Mouse (Mus musculus) hindbrain, embryonic 12.5 days (tissue): ENCODE data around the gene Slc35g3. TPM values are rescaled to one million over a fixed set of nuclear protein-coding genes. Genes with fewer than 3 reads are reported as not detected.
"Not testable (repeated sequence)": the region's sequence is repeated elsewhere in the genome, so short reads cannot be mapped to it uniquely, and the experiment has no call there.

Experiments
- ATAC-seq: fragments of 200-750 bp; cut with Nextera tagmentation; 2 replicates; pipeline ENCODE4 v1.8.0; 2017; ENCODE audit warnings: moderate TSS enrichment; ENCODE audit not compliant: low FRiP score
- H3K27ac ChIP-seq: fragments of 300-500 bp; sonication (generic); 2 replicates; pipeline ENCODE4 v1.5.1; 2016; ENCODE audit warnings: mild to moderate bottlenecking
- H3K27me3 ChIP-seq: fragments of 300-500 bp; sonication (generic); 2 replicates; pipeline ENCODE4 v1.6.1; 2016; ENCODE audit warnings: mild to moderate bottlenecking
- H3K36me3 ChIP-seq: fragments of 300-500 bp; sonication (generic); 2 replicates; pipeline ENCODE4 v1.6.1; 2016; ENCODE audit warnings: mild to moderate bottlenecking
- H3K4me1 ChIP-seq: fragments of 300-500 bp; sonication (generic); 2 replicates; pipeline ENCODE4 v1.6.1; 2016
- H3K4me2 ChIP-seq: fragments of 300-500 bp; sonication (generic); replicated peaks from 2 replicates; pipeline ENCODE4 v1.6.1; 2016; ENCODE audit warnings: mild to moderate bottlenecking
- H3K4me3 ChIP-seq: fragments of 300-500 bp; sonication (generic); 2 replicates; pipeline ENCODE4 v1.5.1; 2016; ENCODE audit warnings: mild to moderate bottlenecking
- H3K9ac ChIP-seq: fragments of 300-500 bp; sonication (generic); 2 replicates; pipeline ENCODE4 v1.6.1; 2016; ENCODE audit warnings: mild to moderate bottlenecking, moderate library complexity
- H3K9me3 ChIP-seq: fragments of 300-500 bp; sonication (generic); replicated peaks from 2 replicates; pipeline ENCODE4 v1.6.1; 2016; ENCODE audit warnings: mild to moderate bottlenecking
- WGBS: fragments of 180-500 bp; shearing (Covaris S2); methylation state at CpG from one replicate; pipeline ENCODE4 v1.1.7; 2016; 5-methylcytosine and 5-hydroxymethylcytosine counted together
- polyA plus RNA-seq: library from polyadenylated mRNA; unstranded; fragments of >200 nt; fragmentation: Nextera tagmentation; extraction: Ambion mirVana; gene quantifications from 2 replicates; pipeline ENCODE4 v1.2.1, GENCODE M21; 2016

Gene Slc35g3
- polyA plus RNA-seq, 1 experiment from 2014 or later = 0.61 TPM

DNA sequence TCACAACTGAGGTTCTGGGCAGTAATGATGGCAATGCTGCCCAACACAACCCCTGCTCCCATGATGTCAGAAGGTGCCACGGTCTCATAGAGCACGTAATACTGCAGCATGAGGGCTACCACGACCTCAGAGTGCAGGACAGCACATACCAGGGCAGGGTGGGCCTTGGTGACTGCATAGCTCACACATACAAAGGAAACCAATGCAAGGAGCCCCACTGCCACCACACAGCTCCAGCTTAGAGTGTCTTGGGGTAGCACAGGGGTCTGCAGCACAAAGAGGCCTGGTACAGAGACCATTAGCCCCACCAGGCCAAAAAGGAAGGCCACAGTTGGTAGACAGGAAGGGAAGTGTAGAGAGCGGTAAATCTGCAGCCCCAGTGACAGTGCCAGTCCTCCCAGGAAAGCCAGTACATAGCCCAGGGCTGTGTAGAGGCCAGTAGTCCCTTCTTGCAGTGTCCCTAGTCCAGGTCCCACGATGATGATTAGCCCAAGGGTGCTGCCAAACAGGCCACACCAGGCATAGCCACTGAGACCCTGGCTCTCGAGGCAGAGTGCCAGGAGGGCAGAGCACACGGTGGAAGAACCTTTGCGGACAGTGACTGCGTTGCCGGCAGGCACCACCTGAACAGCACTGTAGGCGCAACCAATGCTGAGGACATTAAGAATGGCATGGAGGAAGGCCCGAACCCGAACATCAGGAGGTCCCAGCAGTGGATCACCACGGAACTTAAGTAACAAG, 1.4 kb downstream of the Slc35g3 start:
- peaks cover 34% of the 10 kb centered on the region for H3K4me1 ChIP-seq
- H3K9ac ChIP-seq = peak overlapping the region; percentile 81
- peak overlapping the region; percentile 52; the same call in 1 of the 2 replicates for H3K4me3 ChIP-seq
- peak overlapping the region; percentile 98 for H3K27ac ChIP-seq
- no peak for ATAC-seq
- H3K27me3 ChIP-seq = no peaks in the 10 kb centered on the region
- H3K4me2 ChIP-seq = peak overlapping the region; percentile 76
- H3K9me3 ChIP-seq = no peaks in the 10 kb centered on the region
- no peaks in the 10 kb centered on the region for H3K36me3 ChIP-seq
- 85% methylated on average over 14 of the region's 14 CpGs for WGBS

DNA sequence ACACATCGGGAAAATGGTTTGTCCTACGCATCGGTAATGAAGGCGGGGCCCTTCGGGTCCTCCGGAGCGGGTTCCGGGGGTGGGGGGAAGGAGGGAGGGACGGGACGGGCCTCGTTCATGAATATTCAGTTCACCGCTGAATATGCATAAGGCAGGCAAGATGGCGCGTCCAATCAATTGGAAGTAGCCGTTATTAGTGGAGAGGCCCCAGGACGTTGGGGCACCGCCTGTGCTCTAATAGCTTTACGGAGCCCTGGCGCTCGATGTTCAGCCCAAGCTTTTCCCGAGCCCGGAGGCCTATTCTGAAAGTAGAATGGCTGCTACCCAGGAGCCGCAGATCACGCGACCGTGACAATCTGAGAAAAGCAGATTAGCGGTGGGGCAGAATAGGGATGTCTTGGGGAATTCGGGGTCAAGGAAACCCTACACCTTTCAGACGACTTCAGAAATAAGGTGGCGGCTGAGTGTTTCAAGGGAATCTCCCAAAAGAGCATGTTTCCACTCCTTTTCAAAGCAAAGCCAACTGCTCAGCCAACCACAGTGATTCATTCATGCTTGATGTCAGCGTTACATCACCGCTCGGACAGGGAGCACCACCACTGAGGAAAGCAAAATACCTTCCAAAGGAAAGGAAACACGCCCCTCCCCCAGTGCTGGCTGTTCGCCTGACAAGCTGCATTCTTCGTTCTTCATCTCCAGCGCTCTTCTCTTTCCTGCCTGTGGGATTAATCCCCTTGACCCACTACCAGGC, 2.6 kb downstream of the Slc35g3 start:
- H3K9me3 ChIP-seq = no peaks in the 10 kb centered on the region
- peaks cover 40% of the 10 kb centered on the region for H3K4me1 ChIP-seq
- ATAC-seq = peak; percentile 91
- peak overlapping the region; percentile 76 for H3K4me2 ChIP-seq
- H3K36me3 ChIP-seq = no peaks in the 10 kb centered on the region
- no peaks in the 10 kb centered on the region for H3K27me3 ChIP-seq
- peak overlapping the region; percentile 81 for H3K9ac ChIP-seq
- peak overlapping the region; percentile 98 for H3K27ac ChIP-seq
- H3K4me3 ChIP-seq = peak overlapping the region; percentile 52
- WGBS = under 1% methylated on average over 37 of the region's 37 CpGs

DNA sequence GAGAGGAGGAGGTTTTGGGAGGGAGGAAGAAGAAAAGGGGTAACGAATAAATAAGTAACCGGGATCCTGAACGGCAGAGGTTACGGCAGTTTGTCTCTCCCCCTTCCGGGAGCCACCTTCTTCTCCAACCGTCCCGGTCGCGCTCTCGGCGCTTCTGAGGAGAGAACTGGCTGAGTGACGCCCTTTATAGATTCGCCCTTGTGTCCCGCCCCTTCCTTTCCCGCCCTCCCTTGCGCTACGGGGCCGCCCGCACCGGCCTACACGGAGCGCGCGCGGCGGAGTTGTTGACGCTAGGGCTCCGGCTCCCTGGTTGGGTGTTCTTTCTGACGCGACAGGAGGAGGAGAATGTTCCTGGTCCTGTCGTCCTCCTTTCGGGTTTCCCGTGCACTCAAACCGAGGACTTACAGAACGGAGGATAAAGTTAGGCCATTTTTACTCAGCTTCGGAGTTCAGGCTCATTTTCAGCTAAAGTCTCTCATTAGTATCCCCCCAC, 3.2 kb downstream of the Slc35g3 start, which contains the start of gene Polr2a:
Polr2a (minus strand) TSS at position 160 of the 493 bp plus-strand sequence.
- Histone ChIP-seq H3K9ac (peak within 1 kb of the TSS; percentile 81), H3K9me3 (no peaks in the 10 kb centered on the region), H3K4me3 (peak within 1 kb of the TSS; percentile 52), H3K36me3 (no peaks in the 10 kb centered on the region), H3K4me1 (peaks cover 44% of the 10 kb centered on the region), H3K27ac (peak within 1 kb of the TSS; percentile 98), H3K27me3 (no peaks in the 10 kb centered on the region), H3K4me2 (peak within 1 kb of the TSS; percentile 76)
- WGBS = 0% methylated on average over 33 of the region's 36 CpGs
- peak; percentile 97 for ATAC-seq

DNA sequence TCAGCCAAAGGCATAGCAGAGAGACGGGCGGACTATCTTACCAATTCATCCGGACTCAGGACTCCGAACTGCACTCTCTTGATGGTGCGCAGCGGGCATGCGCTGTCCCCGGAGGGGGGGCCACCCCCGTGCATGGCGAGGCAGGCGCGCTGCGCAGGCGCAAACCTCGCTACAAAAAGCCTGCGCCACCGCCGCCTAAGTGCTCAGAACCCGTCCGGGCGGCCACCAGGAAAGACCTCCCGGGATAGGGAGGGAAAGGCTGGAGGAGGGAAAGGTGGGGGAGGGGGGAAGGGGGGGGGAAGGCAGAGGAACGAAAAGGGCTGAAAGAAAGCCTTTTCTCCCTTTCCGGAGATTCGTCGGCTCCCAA, 3.7 kb downstream of the Slc35g3 start:
- H3K4me2 ChIP-seq = peak overlapping the region; percentile 76
- H3K9me3 ChIP-seq = no peaks in the 10 kb centered on the region
- no peaks in the 10 kb centered on the region for H3K27me3 ChIP-seq
- peaks cover 46% of the 10 kb centered on the region for H3K4me1 ChIP-seq
- ATAC-seq = peak; percentile 85
- peak overlapping the region; percentile 52 for H3K4me3 ChIP-seq
- H3K36me3 ChIP-seq = no peaks in the 10 kb centered on the region
- H3K27ac ChIP-seq = peak overlapping the region; percentile 98
- WGBS = under 1% methylated on average over 26 of the region's 26 CpGs
- peak overlapping the region; percentile 81 for H3K9ac ChIP-seq

DNA sequence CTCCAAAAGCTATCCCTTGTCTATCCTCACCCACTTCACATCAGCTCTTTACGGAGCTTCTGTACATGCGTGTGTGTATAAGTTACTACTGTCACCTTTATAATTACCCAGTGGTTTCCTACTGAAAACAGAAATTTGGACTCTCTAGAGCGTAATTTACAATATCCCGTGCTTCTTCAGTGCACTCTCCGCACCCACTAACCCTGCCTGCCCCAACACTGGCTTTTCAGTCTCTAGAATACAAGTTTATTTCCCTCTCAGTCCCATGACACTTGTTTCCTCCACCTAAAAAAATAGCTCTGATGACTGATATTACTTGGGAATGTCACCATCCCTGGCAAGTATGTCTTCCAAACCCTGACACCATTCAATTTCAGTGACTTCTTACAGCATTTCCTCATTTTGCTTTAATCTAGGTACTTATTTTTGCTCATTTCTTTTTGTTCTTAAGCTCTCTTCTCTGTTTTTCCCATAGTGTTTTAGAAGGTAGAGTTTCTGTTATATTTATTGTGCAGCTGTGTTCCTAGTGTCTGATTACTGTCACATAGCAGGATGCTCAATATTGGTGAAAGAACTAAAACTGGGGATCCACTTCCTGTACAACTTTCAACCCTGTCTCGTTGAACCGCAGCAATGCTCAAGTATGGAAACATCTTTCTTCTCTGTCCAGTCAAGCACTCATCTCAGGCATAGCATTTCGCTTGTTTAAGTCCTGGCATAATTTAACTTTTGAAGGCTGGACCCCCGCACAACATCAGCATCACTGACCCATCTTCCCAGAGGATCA, 4.3 kb downstream of the Slc35g3 start:
- H3K4me2 ChIP-seq = peak overlapping the region; percentile 76
- peak overlapping the region; percentile 81 for H3K9ac ChIP-seq
- no peak for ATAC-seq
- peaks cover 50% of the 10 kb centered on the region for H3K4me1 ChIP-seq
- 44% methylated on average over 9 of the region's 9 CpGs for WGBS
- H3K27ac ChIP-seq = peak overlapping the region; percentile 98
- H3K9me3 ChIP-seq = no peaks in the 10 kb centered on the region
- H3K36me3 ChIP-seq = no peaks in the 10 kb centered on the region
- no peaks in the 10 kb centered on the region for H3K27me3 ChIP-seq
- peak overlapping the region; percentile 52 for H3K4me3 ChIP-seq

DNA sequence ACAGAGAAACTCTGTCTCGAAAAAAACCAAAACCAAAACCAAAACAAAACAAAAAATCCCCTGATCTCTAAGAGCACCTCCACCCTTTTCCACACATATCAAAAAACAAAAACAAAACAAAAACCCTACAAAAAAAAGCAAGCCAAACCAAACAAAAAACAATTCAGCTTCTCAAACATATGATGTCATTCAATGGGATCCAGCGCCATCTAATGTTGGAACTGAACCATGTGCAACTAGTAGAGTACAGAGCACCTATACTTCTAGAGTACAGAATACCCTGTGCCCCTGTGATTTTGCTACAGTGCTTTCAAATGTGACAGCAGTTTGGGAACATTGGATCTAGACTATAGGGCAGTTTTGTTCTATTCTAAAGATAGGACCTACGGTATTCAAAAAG, 7.1 kb downstream of the Slc35g3 start:
- ATAC-seq = no peak
- Histone ChIP-seq H3K4me2 (peak overlapping the region; percentile 76), H3K4me1 (peaks cover 46% of the 10 kb centered on the region)

DNA sequence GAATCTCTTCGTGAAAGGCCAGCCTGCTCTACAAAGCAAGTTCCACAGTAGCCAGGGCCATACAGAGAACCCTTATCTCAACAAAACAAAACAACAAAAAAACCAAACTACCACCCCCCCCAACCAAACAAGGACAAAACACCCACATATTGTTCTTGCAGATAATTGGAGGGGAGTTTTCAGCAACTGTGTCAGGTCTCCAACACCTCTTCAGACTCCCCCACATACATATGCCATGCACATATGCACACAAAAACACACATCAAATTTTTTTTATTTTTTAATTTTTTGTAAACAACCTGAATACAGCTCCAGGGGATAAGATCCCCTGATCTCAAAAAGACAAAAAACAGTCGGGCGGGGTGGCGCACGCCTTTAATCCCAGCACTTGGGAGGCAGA, 7.5 kb downstream of the Slc35g3 start:
- no peak overlapping the region for H3K4me3 ChIP-seq
- H3K4me2 ChIP-seq = 0 out of 2 replicates have a peak overlapping the region, but pooled peaks have one; percentile 76
- WGBS = 92% methylated on average over 5 of the region's 5 CpGs
- no peaks in the 10 kb centered on the region for H3K9me3 ChIP-seq
- H3K9ac ChIP-seq = no peak overlapping the region
- H3K27ac ChIP-seq = no peak overlapping the region
- H3K4me1 ChIP-seq = peaks cover 43% of the 10 kb centered on the region
- H3K36me3 ChIP-seq = no peaks in the 10 kb centered on the region
- ATAC-seq = no peak
- no peaks in the 10 kb centered on the region for H3K27me3 ChIP-seq

More for the DNA sequence above, 7.1 kb downstream of the Slc35g3 start:
- Histone ChIP-seq H3K4me3 (no peak overlapping the region), H3K9ac (no peak overlapping the region), H3K9me3 (no peaks in the 10 kb centered on the region), H3K27ac (no peak overlapping the region), H3K27me3 (no peaks in the 10 kb centered on the region), H3K36me3 (no peaks in the 10 kb centered on the region)
- WGBS = 64% methylated on average over 3 of the region's 3 CpGs

DNA sequence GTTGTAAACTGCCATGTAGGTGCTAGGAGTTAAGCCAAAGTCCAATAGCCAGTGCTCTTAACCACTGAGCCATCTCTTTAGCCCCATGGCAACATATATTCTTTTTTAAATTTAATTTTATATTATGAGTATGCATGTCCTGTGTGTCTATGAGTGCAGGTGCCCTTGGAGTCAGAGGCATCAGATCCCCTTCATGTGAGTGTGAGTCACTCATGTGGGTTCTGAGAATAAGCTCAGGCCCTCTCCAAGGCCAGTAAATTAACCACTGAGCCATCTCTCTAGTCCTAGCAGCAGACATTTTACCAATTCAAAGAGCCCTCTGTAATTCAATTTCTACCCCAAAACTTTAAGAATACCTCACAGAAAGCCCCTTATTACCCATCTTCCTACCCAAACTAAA, 9.1 kb downstream of the Slc35g3 start:
- Histone ChIP-seq H3K4me3 (no peak overlapping the region), H3K27ac (no peak overlapping the region), H3K9me3 (no peaks in the 10 kb centered on the region), H3K4me1 (peaks cover 43% of the 10 kb centered on the region), H3K36me3 (peaks cover 5% of the 10 kb centered on the region), H3K27me3 (no peaks in the 10 kb centered on the region), H3K9ac (no peak overlapping the region), H3K4me2 (no peak overlapping the region)
- no peak for ATAC-seq

DNA sequence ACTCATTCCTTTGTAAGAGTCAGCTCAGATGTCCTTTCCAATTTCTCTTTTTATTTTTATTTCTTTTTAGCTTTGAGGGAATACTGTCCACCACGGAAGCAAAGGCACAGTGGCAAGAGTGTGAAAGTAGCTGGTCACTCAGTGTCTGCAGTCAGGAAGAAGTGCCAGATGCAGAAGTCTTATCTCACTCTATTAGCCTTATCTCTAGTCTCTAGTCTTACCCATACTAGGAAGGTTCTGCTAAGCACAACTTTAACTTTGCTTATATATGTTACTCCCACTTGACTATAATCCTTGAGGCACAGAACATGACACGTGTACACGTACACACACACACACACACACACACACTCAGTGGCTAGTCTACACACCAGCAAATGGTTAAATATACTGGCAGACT, 10.1 kb downstream of the Slc35g3 start:
- Histone ChIP-seq H3K36me3 (peaks cover 14% of the 10 kb centered on the region), H3K9me3 (no peaks in the 10 kb centered on the region), H3K4me3 (no peak overlapping the region), H3K4me1 (peaks cover 35% of the 10 kb centered on the region), H3K9ac (no peak overlapping the region), H3K27me3 (no peaks in the 10 kb centered on the region), H3K4me2 (no peak overlapping the region), H3K27ac (no peak overlapping the region)
- 81% methylated on average over 3 of the region's 3 CpGs for WGBS
- no peak for ATAC-seq

DNA sequence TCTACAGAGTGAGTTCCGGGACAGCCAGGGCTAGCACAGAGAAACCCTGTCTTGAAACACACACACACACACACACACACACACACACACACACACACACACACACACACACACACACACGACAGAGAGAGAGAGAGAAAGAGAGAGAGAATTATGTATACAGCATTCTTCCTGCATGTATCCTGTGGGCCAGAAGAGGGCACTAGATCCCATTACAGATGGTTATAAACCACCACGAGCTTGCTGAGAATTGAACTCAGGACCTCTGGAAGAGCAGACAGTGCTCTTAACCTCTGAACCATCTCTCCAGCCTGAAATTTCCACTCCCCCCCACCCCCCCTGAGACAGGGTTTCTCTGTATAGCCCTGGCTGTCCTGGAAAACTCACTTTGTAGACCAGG, 30.4 kb downstream of the Slc35g3 start:
- H3K9ac ChIP-seq, H3K4me1 ChIP-seq, ATAC-seq, H3K4me3 ChIP-seq, H3K27ac ChIP-seq, H3K4me2 ChIP-seq, H3K27me3 ChIP-seq, H3K9me3 ChIP-seq: not testable (repeated sequence)
- H3K36me3 ChIP-seq = peaks cover 34% of the 10 kb centered on the region
- WGBS = 86% methylated on average over 2 of the region's 3 CpGs

DNA sequence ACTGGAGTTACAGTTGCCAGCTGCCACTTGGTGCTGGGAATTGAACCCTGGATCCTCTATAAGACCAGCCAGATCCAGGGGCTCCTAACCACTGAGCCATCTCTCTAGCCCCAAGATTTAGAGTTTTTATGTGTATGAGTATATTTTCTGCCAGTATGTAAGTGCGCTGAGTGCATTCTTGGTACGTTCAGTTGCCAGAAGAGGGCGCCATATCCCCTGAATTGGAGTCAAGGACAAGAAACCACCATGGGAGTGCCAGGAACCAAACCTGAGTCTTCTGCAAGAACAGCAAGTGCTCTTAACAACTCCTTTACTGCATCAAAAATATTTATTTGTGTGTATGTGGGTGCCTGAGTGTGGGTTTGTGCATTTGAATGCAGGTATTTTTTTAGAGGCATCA, 32.7 kb downstream of the Slc35g3 start:
- Histone ChIP-seq H3K9ac (no peak overlapping the region), H3K4me3 (no peak overlapping the region), H3K27me3 (no peaks in the 10 kb centered on the region), H3K4me1 (no peaks in the 10 kb centered on the region), H3K9me3 (no peaks in the 10 kb centered on the region), H3K27ac (no peak overlapping the region), H3K36me3 (peaks cover 11% of the 10 kb centered on the region), H3K4me2 (no peak overlapping the region)
- ATAC-seq = no peak
- 15% methylated on average over 3 of the region's 3 CpGs for WGBS

DNA sequence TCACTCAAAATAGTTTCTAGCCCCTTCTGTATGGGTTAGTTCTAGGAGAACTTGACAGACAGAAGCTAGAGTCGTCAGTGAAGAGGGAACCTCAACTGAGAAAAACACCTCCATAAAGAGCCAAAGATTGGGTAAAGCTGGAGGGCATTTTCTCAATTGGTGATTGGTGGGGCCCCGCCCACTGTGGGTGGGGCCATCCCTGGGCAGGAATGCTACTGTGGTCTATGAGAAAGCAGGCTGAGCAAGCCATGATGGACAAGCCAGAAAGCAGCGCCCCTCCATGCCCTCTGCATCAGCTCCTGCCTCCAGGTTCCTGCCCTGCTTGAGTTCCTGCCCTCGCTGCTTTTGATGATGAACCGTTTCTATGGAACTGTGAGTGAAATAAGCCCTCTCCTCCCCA, 35.8 kb downstream of the Slc35g3 start:
- no peaks in the 10 kb centered on the region for H3K9me3 ChIP-seq
- H3K4me2 ChIP-seq = no peak overlapping the region
- no peaks in the 10 kb centered on the region for H3K4me1 ChIP-seq
- no peaks in the 10 kb centered on the region for H3K36me3 ChIP-seq
- no peaks in the 10 kb centered on the region for H3K27me3 ChIP-seq
- H3K4me3 ChIP-seq = no peak overlapping the region
- no peak overlapping the region for H3K27ac ChIP-seq
- H3K9ac ChIP-seq = no peak overlapping the region
- no peak for ATAC-seq
- 34% methylated on average over 5 of the region's 5 CpGs for WGBS
